Mouse (Mus musculus): ENCODE results near the gene Slc28a3.

DNA sequence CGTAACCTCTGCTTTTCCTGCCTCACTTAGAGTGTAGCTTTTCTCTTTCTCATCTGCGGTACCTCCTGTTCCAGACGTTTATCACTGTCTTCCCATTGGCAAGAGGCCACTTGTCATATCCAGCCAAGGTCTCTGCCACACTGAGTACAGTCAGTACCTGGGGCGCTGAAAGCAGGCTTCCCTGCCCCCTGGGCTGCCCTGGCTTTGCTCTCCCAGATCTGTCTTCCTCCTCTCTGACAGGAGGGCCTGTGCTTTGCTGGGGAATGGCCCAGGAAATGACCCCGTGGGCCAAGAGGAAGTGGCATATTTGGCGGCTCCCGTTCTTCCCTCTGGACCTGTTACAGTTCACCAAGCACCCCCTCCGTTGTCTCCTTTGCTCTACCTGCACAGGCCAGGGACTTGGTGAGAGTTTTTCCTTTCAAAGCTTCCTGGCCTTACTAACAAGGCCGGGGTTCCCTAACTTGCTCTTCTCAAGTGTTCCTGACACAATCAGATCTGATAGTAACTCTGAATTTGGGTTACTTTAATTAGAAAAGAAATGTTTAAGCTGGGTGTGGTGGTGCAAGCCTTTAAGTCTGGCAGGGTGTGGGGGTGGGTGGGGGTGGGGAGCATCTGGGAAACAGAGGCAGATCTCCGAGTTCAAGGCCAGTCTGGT, 9.3 kb downstream of the Slc28a3 start:
- TF ChIP-seq POLR2A (IDR thresholded peaks at IDR 0.05; ENCODE audit: control insufficient read depth, low read depth, low read length): no peak
- TF ChIP-seq CTCF (IDR thresholded peaks at IDR 0.05; ENCODE audit: control insufficient read depth, insufficient read depth, insufficient replicate concordance, low read depth, low read length): no peak

Measured in testis, adult 2 months (tissue).